Mouse (Mus musculus): ENCODE data around the gene Qrich2.

- no peak for TF ChIP-seq FLI1 (IDR thresholded peaks at IDR 0.05; ENCODE audit: low read length)
- no peak for TF ChIP-seq GATA1 (IDR thresholded peaks at IDR 0.05; ENCODE audit: borderline replicate concordance, low read length)
Measured at GRCm38 (mm10) chr11:116488207-116488606, 22.2 kb upstream of the Qrich2 start.
